Mouse (Mus musculus) layer of hippocampus, postnatal 10 days (tissue): Measurements from ENCODE around the gene Rara. TPM values are rescaled to one million over a fixed set of nuclear protein-coding genes. Genes with fewer than 3 reads are reported as not detected.
"Not testable (repeated sequence)": the region's sequence is repeated elsewhere in the genome, so short reads cannot be mapped to it uniquely, and the experiment has no call there.

Experiments
- DNase-seq, 2 experiments: peaks; one replicate each; pipeline ENCODE4 v3.0.0; 2021; ENCODE audit warnings: low spot score in 2 of 2
- total RNA-seq, 2 experiments: library from RNA; stranded (reverse); gene quantifications; 2 replicates each; pipeline ENCODE4 v1.2.3; 2021

Gene Rara
- total RNA-seq, 2 experiments from 2014 or later: 21.7 to 24.0 TPM

DNA sequence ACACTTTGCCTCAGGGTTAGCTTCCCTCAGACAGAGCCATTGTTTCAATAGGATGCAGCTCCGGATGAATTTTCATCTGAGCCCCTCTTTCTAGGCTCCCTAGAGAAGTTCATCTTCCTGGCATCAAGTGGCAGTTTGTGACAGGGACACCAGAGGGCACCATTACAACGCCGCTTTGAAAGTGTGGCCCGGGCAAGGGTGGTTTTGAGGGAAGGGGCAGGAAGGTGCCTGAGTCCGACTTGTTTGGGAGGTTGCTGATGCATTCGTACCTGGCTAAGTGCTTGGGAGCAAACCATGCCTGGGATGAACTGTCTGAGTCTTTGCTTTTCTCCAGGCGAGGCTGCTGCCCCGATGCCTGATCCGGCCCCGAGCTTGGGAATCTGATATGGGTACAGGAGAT, 5.3 kb upstream of the Rara start:
- DNase-seq: peak; percentile 69 to 77

- DNase-seq: not testable (repeated sequence)
These were observed 4.5 kb upstream of the Rara start for GRCm38 (mm10) chr11:98922851-98923711.

- DNase-seq: no peak
These were observed 2.9 kb upstream of the Rara start for GRCm38 (mm10) chr11:98924633-98925175.

- DNase-seq: peak in 1 of 2 experiments; percentile 63
These were observed 2.3 kb upstream of the Rara start for GRCm38 (mm10) chr11:98925265-98925721.

DNA sequence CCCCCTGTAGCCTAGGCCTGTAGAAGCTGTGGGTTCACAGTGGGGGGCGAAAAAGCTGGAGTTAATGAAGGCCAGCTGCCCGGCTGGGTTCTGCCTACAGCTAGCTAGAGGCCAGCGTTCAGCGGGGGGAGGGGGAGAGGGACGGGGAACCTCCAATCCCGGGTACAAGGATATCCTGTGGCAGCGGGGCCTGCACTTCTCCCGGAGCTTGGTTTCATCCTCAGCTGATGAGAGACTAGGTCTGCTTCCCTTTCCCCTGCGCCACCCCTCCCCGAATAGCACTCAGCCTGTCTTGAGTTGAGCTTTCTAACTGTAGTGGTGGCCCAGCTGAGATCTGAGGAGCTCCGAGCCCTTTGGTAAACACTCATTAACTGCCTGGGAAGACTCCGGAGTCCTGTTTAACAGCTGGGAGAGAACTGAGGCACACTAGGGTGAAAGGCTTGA, 1.7 kb upstream of the Rara start:
- DNase-seq: no peak

DNA sequence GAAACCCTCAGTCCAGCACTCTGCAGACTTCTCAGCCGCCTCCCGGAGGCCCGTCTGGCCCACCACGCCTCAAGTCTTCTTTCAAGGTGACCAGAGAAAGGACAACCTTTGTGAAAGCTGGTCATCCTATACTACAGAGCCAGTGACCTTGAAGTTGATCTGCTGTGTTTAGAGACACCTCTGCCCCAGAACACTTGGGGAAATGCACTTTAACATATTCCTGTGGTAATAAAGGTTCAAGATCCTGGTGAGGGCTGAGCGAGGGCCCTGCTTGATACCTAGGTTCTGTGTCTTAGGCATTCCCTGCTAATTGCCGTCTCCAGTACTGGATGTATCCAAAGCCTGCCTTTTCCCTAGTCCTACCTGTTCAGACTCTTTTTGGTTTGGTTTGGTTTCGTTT, 1.1 kb upstream of the Rara start:
- DNase-seq: no peak

GRCm38 (mm10) chr11:98928186-98928893, 722 bp downstream of the Rara start:
- no peak for DNase-seq

GRCm38 (mm10) chr11:98929503-98929902, 1.9 kb downstream of the Rara start:
- no peak for DNase-seq

DNA sequence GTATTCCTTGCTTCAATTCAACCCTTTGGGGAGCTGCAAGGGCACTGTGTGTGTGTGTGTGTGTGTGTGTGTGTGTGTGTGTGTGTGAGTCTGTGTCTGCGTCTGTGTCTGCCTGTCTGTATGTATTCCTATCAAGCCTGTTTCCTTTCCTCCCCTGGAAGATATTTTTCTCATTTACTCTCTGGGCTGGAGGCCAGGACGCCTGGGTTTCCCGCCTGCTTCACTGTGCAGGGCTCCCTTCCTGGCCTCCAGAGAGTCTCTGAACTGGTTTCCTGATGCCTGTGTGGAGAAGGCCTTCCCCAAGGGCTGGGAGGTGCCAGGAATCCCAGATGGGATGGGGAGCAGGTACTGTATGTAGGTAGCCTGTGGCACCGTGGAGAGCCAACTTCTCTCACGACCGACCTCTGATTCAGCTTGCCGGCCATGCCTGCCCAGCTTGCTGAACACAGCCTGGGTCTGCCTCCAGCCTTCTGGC, 2.5 kb downstream of the Rara start:
- no peak for DNase-seq

DNA sequence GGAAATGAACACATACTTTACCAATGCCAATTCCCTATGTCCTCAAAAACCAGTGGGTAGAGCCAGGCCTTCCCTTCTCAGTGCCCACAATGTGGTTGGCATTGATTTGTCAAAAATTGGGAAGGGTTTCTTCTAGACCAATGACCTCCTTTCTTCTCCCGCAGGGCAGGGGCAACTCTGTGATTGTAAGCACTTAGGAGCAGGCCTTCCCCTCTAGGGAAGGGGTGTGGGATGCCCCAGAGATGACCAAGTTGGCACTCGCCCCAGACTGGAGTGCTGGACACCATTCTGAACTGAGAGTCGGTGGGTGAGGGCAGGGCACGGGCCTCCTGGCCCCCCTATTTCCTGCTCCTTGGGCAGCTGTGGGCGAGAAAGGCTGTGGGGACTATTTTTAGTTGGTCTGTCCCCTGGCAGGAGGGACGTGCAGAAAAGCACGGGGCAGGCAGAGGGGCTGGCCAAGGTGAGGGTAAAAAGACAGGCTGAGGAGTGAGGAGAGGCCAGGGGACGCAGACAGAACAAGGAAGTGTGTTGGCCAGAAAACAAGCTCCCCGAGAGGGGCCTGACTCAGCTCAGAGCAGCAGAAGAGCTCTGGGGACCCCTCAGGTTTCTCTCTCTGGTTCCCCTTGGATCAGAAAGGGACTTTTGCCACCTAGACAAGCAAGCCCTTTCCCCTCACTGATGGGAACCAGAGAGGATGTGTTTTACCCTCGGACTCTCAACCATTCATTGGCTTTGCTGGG, 3.3 kb downstream of the Rara start:
- DNase-seq: no peak

DNA sequence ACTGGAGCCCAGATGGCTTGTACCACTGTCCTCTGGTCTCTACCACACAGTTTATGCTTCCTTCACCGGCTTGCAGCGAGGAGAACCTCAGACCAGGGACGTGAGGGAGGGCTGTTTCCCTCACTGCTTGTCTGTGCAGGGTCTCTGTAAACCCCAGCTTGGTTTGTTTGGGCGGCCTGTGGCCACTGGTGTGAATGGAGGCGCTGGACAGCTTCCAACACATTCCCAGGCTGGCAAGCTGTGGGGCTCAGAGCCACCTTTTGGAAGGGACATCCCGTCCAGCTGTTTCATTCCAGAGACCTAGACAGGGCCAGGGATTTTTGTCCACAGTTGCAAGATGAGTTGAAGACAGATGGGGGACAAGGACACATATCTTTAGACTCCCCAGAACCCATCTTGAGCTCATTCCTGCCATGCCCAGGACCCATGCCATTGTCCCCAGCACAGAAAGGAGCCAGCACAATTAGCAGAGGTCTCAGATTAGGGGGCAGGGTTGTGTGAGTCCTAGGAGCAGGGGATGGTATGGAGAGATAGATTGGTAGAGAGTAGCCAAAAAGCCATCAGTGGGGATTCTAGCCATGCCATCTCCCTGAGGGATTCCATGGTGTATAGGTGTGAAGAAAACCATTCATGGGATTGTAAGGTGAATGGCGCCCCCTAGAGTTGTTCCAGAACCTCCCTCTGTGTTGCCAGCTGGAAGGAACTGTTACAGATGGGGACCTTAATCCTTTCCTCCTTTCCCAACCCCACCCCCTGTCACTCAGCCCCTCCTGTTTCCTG, 4.1 kb downstream of the Rara start:
- DNase-seq: peak; percentile 59 to 67

DNA sequence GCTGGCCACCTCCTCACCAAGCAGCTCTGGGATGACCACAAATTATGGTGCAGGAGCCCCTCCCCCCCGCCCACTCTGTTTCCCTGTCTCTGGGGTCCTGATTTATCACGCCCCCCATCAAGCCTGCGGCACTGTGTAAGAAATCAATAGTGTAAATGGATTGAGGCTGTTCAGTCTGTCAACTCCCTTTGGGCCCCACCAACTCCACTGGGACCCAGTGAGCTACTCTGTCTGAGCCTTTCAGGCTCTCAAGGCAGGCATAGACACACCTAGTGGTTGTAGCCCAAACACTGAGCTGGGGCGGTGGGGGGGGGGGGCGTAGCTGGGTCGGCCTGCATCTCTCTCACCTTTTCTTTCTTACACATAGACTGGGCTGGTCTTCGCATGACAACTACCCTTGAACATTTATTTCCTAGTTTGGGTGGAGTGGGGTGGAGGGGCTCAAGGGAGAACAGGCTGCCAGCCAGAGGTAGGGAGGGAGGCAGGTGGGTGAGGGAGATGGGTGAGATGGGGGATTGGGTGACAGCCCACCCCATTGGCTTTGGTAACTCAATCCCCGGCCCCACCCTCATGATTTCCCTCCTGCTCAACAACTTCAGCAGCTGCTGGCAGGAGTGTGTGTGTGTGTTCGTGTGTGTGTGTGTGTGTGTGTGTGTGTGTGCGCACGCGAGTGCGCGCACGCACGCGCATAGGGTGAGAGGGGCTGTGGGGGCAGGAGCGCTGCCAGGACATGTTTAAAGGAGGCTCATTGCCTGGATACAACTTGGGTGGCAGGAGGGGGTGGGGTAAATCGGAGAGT, 4.9 kb downstream of the Rara start:
- DNase-seq: no peak

DNA sequence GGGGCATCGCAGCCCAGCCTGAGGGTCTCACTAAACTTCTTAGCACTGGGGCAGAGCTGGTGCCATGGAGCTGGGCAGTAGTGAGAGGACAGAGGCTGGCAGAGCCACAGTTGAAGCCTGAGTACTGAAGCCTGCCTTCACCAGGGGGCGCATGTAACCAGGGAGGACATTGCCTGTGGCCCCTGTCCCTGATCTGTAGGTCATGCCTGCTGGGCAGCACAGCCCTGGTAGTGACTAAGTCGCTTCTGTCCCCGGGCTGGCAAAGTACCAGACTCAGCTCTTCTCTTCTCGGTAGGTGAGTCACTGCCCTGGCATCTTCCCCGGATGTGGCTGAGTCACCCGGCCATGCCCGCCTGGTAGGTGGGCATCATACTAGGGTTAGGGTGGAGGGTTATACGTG, 5.5 kb downstream of the Rara start:
- DNase-seq: peak in 1 of 2 experiments; percentile 68

DNA sequence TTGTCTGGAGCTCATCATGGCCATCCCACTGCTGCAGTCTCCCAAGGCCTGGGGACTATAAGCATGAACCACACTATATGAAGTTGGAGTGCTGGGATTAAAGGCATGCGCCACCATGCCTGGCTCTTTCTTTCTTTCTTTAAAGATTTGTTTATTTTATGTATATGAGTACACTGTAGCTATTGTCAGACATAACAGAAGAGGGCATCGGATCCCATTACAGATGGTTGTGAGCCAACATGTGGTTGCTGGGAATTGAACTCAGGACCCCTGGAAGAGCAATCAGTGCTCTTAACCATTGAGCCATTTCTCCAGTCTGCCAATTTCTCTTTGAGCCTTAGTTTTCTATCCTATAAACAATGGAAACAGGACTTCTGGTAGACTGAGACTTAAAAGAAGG, 6.2 kb downstream of the Rara start:
- not testable (repeated sequence) for DNase-seq

DNA sequence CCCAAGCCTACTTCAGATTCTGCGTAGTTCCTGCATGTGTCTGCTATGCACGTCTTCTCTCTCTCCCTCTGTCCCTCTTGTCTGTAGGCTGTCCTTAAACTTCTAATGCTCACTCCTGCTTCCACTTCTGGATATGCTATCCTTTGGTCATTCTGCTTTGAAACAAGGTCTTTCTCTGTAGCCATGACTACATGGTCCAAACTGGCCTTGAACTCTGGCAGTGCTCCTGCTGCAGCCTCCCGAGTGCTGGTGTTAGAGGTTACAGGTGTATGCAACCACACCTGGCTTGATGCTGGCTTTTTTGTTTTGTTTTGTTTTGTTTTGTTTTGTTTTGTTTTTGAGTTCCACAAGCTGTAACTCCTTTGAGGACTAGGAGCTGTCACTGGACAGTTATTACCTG, 6.7 kb downstream of the Rara start:
- DNase-seq: no peak

GRCm38 (mm10) chr11:98935123-98935522, 7.5 kb downstream of the Rara start:
- no peak for DNase-seq

DNA sequence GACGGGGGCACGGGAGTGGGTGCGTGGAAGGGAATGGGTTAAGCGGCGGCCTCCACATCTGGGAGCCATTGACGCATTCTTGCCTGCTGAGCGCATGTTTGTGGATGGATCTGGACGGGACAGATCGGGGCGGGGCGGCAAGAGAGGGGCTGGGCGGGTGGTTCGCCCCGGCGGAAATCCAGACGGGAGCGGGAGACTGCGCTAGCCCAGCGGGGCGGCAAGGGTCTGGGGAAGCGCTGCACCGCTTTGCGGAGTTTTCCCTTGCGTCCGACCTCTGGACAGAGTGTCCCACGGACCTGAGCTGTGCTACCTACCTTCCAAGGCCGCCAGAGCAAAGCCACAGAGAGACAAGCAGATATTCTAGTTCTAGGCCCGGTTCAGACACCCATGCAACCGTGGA, 8.6 kb downstream of the Rara start:
- no peak for DNase-seq

GRCm38 (mm10) chr11:98936606-98937409, 9.2 kb downstream of the Rara start:
- no peak for DNase-seq
